Mouse (Mus musculus) hindbrain, embryonic 16.5 days (tissue): ENCODE data around the gene Irf2. TPM values are rescaled to one million over a fixed set of nuclear protein-coding genes. Genes with fewer than 3 reads are reported as not detected.
A peak's percentile ranks its signal among the peaks of the same experiment; 100 is the strongest.

Source experiments
- ATAC-seq: fragments of 200-750 bp; cut with Nextera tagmentation; 2 replicates; pipeline ENCODE4 v1.8.0; 2017; ENCODE audit warnings: moderate TSS enrichment, moderate library complexity
- H3K27ac ChIP-seq: fragments of 300-500 bp; sonication (generic); 2 replicates; pipeline ENCODE4 v1.5.1; 2014; ENCODE audit warnings: low read depth, mild to moderate bottlenecking, control low read depth, low read length, moderate library complexity
- H3K27me3 ChIP-seq: fragments of 300-500 bp; sonication (generic); replicated peaks from 2 replicates; pipeline ENCODE4 v1.6.1; 2014; ENCODE audit warnings: low read length; ENCODE audit not compliant: control insufficient read depth, insufficient read depth
- H3K36me3 ChIP-seq: fragments of 300-500 bp; sonication (generic); 2 replicates; pipeline ENCODE4 v1.6.1; 2014; ENCODE audit warnings: mild to moderate bottlenecking, low read length, moderate library complexity, mixed read lengths; ENCODE audit not compliant: control insufficient read depth, insufficient read depth
- H3K4me1 ChIP-seq: fragments of 300-500 bp; sonication (generic); 2 replicates; pipeline ENCODE4 v1.6.1; 2014; ENCODE audit warnings: low read depth, low read length; ENCODE audit not compliant: control insufficient read depth, insufficient read depth
- H3K4me2 ChIP-seq: fragments of 300-500 bp; sonication (generic); 2 replicates; pipeline ENCODE4 v1.6.1; 2014; ENCODE audit warnings: mild to moderate bottlenecking, low read length, control low read depth, moderate library complexity
- H3K4me3 ChIP-seq: fragments of 300-500 bp; sonication (generic); 2 replicates; pipeline ENCODE4 v1.5.1; 2014; ENCODE audit warnings: mild to moderate bottlenecking, low read length, control low read depth, moderate library complexity
- H3K9ac ChIP-seq: fragments of 300-500 bp; sonication (generic); 2 replicates; pipeline ENCODE4 v1.6.1; 2014; ENCODE audit warnings: low read depth, mild to moderate bottlenecking, control low read depth, low read length, moderate library complexity
- H3K9me3 ChIP-seq: fragments of 300-500 bp; sonication (generic); 2 replicates; pipeline ENCODE4 v1.6.1; 2014; ENCODE audit warnings: mild to moderate bottlenecking, low read length, moderate library complexity; ENCODE audit not compliant: control insufficient read depth
- WGBS: fragments of 180-500 bp; shearing (Covaris S2); extraction: QIAGEN DNeasy Blood & Tissue Kit; methylation state at CpG from one replicate; pipeline ENCODE4 v1.1.7; 2014; 5-methylcytosine and 5-hydroxymethylcytosine counted together
- polyA plus RNA-seq: library from polyadenylated mRNA; unstranded; fragments of >200 nt; fragmentation: Nextera tagmentation; extraction: Ambion mirVana; gene quantifications from 2 replicates; pipeline ENCODE4 v1.2.1, GENCODE M21; 2015

Irf2 gene
- polyA plus RNA-seq, 1 experiment from 2014 or later: 11.1 TPM

GRCm38 (mm10) chr8:46758676-46759075 lies 19.1 kb downstream of the Irf2 start:
- no peaks in the 10 kb centered on the region for H3K36me3 ChIP-seq
- 72% methylated on average over 2 of the region's 2 CpGs for WGBS
- ATAC-seq: no peak

GRCm38 (mm10) chr8:46759562-46759961 lies 20.0 kb downstream of the Irf2 start:
- Histone ChIP-seq H3K27me3 (no peaks in the 10 kb centered on the region), H3K9me3 (no peaks in the 10 kb centered on the region), H3K4me2 (no peak overlapping the region), H3K27ac (no peak overlapping the region), H3K9ac (no peak overlapping the region), H3K4me1 (no peaks in the 10 kb centered on the region), H3K36me3 (no peaks in the 10 kb centered on the region), H3K4me3 (no peak overlapping the region)
- WGBS: 95% methylated on average over 7 of the region's 7 CpGs
- no peak for ATAC-seq

More at GRCm38 (mm10) chr8:46758676-46759075, 19.1 kb downstream of the Irf2 start:
- Histone ChIP-seq H3K4me3 (no peak overlapping the region), H3K4me1 (no peaks in the 10 kb centered on the region), H3K27ac (no peak overlapping the region), H3K4me2 (no peak overlapping the region), H3K27me3 (no peaks in the 10 kb centered on the region), H3K9me3 (no peaks in the 10 kb centered on the region), H3K9ac (no peak overlapping the region)

DNA sequence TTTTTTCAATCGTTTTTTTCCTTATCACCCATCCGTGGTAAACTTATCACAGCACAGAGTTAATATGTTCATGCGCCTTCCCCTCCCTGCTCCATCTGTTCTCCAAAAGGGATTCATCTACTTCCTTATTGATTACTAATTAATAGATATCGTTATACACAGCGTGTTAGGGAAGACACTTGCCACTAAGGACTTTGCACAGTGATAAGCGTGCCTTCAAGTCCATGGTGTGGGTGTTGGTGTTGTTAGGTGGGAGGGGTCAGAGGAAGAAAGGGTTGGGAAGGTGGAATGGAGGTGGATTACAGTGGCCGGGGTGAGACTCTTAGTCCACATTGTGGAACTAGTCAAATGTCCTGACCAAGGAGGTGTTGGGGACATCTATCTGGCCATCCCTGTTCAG lies 21.2 kb downstream of the Irf2 start:
- no peaks in the 10 kb centered on the region for H3K9me3 ChIP-seq
- no peak for ATAC-seq

GRCm38 (mm10) chr8:46761454-46761853 lies 21.9 kb downstream of the Irf2 start:
- Histone ChIP-seq H3K9ac (no peak overlapping the region), H3K36me3 (no peaks in the 10 kb centered on the region), H3K9me3 (no peaks in the 10 kb centered on the region), H3K4me3 (no peak overlapping the region), H3K27ac (no peak overlapping the region), H3K27me3 (no peaks in the 10 kb centered on the region), H3K4me2 (no peak overlapping the region), H3K4me1 (no peaks in the 10 kb centered on the region)
- no peak for ATAC-seq
- 78% methylated on average over 6 of the region's 6 CpGs for WGBS

More for the DNA sequence above, 21.2 kb downstream of the Irf2 start:
- WGBS: 89% methylated on average over 7 of the region's 7 CpGs
- H3K36me3 ChIP-seq: no peaks in the 10 kb centered on the region
- H3K4me2 ChIP-seq: no peak overlapping the region
- H3K9ac ChIP-seq: no peak overlapping the region
- no peaks in the 10 kb centered on the region for H3K27me3 ChIP-seq
- H3K4me1 ChIP-seq: no peaks in the 10 kb centered on the region
- no peak overlapping the region for H3K27ac ChIP-seq
- H3K4me3 ChIP-seq: no peak overlapping the region

- Histone ChIP-seq H3K36me3 (no peaks in the 10 kb centered on the region), H3K27ac (peak overlapping the region; percentile 70), H3K9me3 (no peaks in the 10 kb centered on the region), H3K4me2 (peak overlapping the region; percentile 10; the same call in 1 of the 2 replicates), H3K27me3 (no peaks in the 10 kb centered on the region), H3K4me3 (no peak overlapping the region), H3K4me1 (peaks cover 7% of the 10 kb centered on the region), H3K9ac (no peak overlapping the region)
- 46% methylated on average over 11 of the region's 11 CpGs for WGBS
- peak; percentile 92 for ATAC-seq
These were observed 30.1 kb downstream of the Irf2 start for GRCm38 (mm10) chr8:46769408-46770180.

GRCm38 (mm10) chr8:46770905-46771516 lies 31.5 kb downstream of the Irf2 start:
- Histone ChIP-seq H3K9ac (no peak overlapping the region), H3K4me3 (no peak overlapping the region), H3K36me3 (no peaks in the 10 kb centered on the region), H3K27ac (no peak overlapping the region), H3K9me3 (no peaks in the 10 kb centered on the region), H3K27me3 (no peaks in the 10 kb centered on the region), H3K4me2 (no peak overlapping the region), H3K4me1 (peaks cover 7% of the 10 kb centered on the region)
- 22% methylated on average over 7 of the region's 7 CpGs for WGBS
- no peak; the same call in 1 of the 2 replicates for ATAC-seq

DNA sequence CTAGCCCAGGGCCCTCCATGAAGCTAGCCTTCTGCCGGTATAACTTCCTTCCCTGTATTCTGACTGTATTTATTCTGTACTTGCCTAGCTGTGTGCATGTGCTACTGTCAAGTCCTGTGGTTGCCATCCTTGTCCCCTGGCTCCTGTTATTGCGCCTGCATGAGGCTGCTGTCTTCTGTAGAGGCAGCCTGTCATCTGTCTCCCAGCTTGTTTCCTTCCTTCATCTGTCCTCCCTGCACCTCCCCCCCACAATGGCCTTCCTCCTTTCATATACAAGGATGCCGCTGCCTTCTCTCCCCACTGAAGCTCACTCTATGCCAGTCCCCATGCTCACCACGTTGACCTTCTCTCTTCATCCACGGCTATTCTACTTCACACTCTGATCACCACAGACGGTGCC lies 33.3 kb downstream of the Irf2 start:
- H3K9me3 ChIP-seq: no peaks in the 10 kb centered on the region
- WGBS: 88% methylated on average over 6 of the region's 6 CpGs
- peaks cover 7% of the 10 kb centered on the region for H3K4me1 ChIP-seq
- H3K36me3 ChIP-seq: no peaks in the 10 kb centered on the region
- no peak for ATAC-seq
- H3K27ac ChIP-seq: no peak overlapping the region
- no peak overlapping the region for H3K9ac ChIP-seq
- H3K27me3 ChIP-seq: no peaks in the 10 kb centered on the region
- no peak overlapping the region for H3K4me3 ChIP-seq
- H3K4me2 ChIP-seq: no peak overlapping the region

GRCm38 (mm10) chr8:46777760-46778460 lies 38.4 kb downstream of the Irf2 start:
- Histone ChIP-seq H3K4me2 (no peak overlapping the region), H3K9ac (no peak overlapping the region), H3K4me3 (no peak overlapping the region), H3K27ac (no peak overlapping the region), H3K9me3 (no peaks in the 10 kb centered on the region), H3K4me1 (no peaks in the 10 kb centered on the region), H3K36me3 (no peaks in the 10 kb centered on the region), H3K27me3 (no peaks in the 10 kb centered on the region)
- WGBS: 89% methylated on average over 10 of the region's 10 CpGs
- ATAC-seq: no peak

DNA sequence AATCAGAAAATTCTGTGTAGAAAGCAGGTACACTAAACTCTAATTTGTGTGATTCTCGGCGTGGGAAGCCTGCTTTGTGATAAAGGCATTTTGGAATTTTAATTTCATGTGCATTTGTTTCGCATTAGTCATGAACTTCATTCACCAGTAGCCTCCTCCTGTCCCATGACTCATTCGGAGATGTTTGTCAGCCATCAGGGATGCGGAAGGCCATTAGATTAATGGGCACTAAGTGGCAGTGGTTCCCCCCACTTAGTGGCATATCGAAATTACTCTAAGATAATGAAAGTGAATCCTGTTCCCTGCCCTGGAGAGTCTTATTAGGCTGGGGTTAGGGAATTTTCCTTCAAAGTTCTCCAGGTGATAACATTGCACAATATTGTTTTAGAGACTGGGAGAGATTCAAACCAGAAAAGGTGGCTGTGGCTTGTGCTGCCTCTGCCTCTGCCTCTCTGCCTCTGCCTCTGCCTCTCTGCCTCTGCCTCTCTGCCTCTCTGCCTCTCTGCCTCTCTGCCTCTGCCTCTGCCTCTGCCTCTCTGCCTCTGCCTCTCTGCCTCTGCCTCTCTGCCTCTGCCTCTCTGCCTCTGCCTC lies 41.6 kb downstream of the Irf2 start:
- Histone ChIP-seq H3K4me3 (no peak overlapping the region), H3K4me1 (no peaks in the 10 kb centered on the region), H3K27ac (no peak overlapping the region), H3K27me3 (no peaks in the 10 kb centered on the region), H3K36me3 (no peaks in the 10 kb centered on the region), H3K9me3 (no peaks in the 10 kb centered on the region), H3K9ac (no peak overlapping the region), H3K4me2 (no peak overlapping the region)
- 77% methylated on average over 6 of the region's 6 CpGs for WGBS
- no peak for ATAC-seq
